Mouse (Mus musculus) testis, postnatal 10 days (tissue): Measurements from ENCODE around the gene Ptpru.

ENCODE experiments used
- DNase-seq: peaks from one replicate; pipeline ENCODE4 v3.0.0; 2021; ENCODE audit warnings: low spot score

Ptpru gene

GRCm38 (mm10) chr4:131781023-131781422, 57.1 kb downstream of the Ptpru start:
- DNase-seq, result no peak

- DNase-seq, result no peak
Measured at GRCm38 (mm10) chr4:131778616-131779275, 59.3 kb downstream of the Ptpru start.

GRCm38 (mm10) chr4:131771384-131771783, 66.7 kb downstream of the Ptpru start:
- no peak for DNase-seq

DNA sequence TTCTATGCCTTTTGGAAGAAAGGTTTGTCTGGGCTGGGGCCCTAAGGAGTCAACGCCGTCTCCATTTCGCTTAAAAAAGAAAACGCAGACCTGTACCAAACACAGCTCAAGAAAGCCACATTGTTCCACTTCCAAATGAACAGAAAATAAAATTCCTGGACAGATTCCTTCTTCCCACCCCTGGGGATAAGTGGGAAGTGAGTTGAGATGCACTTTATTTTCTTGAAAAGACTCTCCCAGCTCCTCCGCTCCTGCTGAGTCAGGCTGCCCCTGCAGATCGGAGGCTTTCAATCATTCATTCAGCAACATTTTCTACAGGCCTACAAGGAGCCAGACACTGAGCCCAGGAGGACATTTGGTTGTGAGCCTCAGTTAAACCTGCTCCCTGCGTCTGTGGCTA, 74.2 kb downstream of the Ptpru start:
- DNase-seq, result no peak

- no peak for DNase-seq
Measured at GRCm38 (mm10) chr4:131763479-131763878, 74.6 kb downstream of the Ptpru start.

GRCm38 (mm10) chr4:131762211-131762784, 75.8 kb downstream of the Ptpru start:
- DNase-seq, result no peak

DNA sequence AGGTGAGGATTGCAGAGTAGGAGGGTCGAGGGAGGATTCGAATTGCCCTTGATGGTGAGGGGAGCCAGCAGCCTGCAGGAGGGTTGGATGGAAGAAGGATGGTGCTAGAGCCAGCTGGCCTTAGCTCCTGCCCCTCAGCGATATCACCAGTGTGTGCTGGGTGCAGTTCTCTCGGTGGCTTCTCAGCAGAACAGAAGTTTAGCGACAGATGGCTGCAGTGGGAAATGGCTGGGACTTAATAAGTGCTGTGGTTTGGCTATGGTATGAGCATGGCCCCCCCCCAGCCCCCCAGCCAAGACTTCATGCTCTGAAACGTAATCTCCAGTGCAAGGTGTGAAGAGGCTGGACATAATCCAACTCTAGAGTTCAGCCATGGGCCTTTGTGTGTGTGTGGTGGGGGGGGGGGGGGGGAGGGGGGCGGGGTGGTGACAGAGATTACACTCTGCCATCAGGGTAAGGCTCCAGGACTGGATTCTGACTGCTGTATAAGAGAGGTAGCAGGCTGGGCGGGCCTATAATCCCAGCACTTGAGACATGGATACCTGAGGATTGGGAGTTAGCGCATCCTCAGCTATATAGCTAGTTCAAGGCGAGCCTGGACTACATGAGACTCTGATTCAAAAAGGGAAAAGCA, 85.8 kb downstream of the Ptpru start:
- DNase-seq, result no peak

DNA sequence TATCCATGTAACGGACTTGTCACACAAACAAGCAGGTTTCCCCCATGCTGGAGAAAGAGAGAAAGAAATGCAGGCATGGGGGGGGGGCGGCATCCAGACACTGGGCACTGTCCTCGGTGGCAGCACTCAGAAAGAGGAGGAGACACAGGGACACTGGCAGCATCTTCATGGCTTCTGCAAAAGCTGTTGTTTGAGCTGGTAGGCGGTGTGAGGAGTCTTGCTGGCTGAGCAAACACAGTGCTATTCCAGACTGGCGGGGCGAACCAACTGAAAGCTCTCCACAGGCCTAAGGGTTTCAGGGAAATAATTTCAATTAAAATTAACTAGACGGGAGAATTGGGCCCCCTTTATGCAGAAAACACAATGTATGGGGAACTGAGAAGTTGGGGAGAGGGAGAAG, 86.5 kb downstream of the Ptpru start:
- no peak for DNase-seq

- peak; percentile 51 for DNase-seq
Measured at GRCm38 (mm10) chr4:131749802-131750201, 88.3 kb downstream of the Ptpru start.

DNA sequence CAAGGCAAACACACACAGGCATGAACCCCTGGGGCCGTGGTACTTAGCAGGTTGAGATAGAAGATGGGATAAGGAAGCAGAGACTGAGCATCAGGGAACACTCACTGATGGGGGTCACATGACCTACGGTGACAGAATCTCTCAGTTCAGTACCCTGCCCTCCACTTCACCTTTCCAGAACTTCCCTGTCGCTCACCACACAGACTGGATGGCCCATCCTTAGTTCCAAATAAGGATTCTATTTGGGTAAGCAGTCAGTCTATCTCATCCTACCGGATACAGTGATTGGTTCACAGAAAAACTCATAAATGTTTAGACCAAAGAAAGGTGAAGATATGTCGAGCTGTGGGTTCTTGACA, 93.4 kb downstream of the Ptpru start:
- DNase-seq, result no peak

DNA sequence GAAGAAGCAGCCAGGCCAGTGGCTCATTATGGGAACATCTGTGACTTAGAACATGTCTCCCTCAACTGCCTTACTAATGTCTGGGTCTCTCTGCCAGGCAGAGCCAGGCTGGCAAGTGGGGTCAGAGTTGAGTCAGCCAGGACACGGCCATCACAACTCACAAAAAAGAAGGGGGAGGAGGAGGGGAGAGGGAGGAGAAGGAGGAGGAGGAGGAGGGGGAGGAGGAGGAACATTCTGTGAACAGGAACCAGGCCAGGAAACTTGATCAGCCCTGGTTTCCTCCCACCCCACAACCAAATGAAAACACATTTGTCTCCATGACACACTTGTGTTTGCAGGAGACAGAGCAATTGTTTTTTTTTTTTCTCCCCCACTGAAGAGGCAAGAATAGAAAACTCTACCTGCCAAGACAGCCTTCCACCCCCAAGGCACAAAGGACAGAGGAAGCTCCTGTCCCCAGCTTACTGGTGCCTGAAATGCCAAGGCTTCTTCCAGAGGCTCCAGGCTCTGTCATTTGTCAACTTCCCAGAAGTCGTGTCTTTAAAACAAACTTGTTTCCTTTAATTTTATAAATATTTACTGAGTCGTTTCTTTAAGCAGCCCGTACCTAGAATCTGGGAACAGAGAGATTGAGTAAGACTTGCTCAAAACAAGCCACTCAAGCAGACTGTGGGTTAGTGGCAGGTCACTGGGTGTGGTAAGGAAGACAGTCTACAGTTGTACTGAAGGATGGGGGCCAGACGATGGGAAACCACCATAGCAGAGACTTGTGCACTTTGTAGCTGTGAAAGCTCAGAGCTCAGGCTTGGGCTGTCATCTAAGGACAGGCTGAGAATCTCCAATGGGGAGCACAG, 94.0 kb downstream of the Ptpru start:
- DNase-seq, result no peak

- DNase-seq, result no peak
Measured at GRCm38 (mm10) chr4:131743031-131743430, 95.1 kb downstream of the Ptpru start.

GRCm38 (mm10) chr4:131740621-131741020, 97.5 kb downstream of the Ptpru start:
- no peak for DNase-seq

GRCm38 (mm10) chr4:131728628-131729027, 109.5 kb downstream of the Ptpru start:
- DNase-seq, result no peak

GRCm38 (mm10) chr4:131723415-131724080, 114.5 kb downstream of the Ptpru start:
- DNase-seq, result peak; percentile 72

DNA sequence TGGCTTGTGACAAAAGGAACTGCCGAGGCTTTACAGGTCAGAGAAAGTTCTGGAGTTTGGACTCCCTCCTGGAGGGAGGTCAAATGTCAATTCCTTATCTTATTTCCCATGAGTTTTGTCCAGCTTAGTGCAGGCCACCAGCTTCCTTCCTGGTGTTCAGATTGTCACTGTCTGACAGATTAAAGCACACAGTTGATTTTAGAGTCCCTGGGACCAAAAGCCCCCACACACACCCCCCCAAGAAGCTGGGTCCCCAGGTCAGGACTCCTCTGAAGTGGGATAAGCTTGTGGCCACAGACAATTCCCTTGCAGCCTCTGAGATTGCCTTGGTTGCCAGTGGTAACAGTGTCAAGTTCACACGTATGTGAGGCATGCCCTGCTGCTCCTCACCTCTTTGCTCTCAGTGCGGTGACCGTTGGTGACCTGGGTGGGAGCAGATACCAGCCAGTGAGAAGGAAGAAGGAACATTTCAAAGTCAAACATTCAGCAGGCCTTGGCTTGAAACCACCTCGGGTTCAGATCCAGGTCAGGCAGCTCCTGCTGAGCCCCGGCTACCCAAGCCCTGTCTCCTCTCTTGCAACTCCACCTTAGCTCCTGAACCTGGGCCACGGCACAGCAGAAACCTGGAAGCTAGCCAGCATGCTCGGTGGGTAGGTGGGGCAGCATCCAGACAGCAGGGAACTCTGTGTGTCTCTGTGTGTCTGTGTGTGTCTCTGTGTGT, 115.8 kb downstream of the Ptpru start:
- DNase-seq, result no peak

GRCm38 (mm10) chr4:131719151-131719550, 118.9 kb downstream of the Ptpru start:
- no peak for DNase-seq
